Mouse (Mus musculus): ENCODE measurements around the gene Pitpna. TPM values are rescaled to one million over a fixed set of nuclear protein-coding genes. Genes with fewer than 3 reads are reported as not detected.
A peak's percentile ranks its signal among the peaks of the same experiment; 100 is the strongest.

The Pitpna gene
- total RNA-seq, 1 experiment from 2014 or later = 182 TPM

- DNase-seq = no peak
These were observed 69.9 kb downstream of the Pitpna start for GRCm38 (mm10) chr11:75657841-75658240.

DNA sequence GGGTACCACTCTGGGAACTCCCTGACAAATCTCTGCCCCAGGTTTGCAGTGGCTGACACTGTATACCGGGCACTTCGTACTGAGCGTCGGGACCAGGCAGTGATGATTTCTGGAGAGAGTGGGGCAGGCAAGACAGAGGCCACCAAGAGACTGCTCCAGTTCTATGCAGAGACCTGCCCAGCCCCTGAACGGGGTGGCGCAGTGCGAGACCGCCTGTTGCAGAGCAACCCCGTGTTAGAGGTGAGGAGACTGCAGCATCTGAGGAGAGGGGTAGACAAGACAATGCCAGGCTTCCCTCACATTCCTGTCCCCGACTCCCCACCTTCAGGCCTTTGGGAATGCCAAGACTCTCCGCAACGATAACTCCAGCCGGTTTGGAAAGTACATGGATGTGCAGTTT is 70.4 kb downstream of the Pitpna start:
- no peak for DNase-seq

DNA sequence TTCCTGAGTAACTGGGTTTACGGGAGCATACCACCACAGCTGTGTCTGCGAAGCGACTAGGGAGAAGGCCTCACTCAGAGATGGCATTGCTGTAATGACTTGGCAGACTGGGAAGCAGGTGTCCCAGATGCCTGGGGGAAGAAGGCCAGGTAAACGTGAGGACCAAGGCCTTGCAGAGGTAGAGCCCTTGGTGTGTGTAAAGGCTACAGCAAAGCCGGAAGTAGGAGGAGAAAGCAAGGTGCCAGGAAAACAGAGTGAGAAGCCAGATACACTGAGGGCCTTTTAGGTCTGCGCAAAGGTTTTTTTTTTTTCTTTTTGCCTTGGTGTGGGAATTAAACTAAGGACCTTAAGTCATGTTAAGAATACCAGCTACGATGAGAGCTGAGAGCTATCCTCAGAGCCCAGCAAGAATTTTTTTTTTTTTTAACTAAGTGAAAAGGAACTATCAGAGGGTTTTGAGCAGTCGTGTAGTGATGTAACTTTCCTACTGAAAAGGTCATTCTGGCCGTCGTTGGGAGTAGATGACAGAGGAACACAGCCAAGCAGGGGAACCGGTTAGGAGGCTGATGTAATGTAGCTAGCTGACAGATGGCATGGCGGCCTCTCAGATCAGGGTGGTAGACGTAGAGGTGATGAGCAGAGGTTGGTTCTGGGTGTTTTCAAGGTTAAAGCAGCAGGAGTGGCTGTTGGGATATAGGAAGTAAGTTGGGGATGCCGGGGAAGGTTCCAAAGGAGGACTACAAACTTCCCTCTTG is 71.3 kb downstream of the Pitpna start:
- DNase-seq = no peak

DNA sequence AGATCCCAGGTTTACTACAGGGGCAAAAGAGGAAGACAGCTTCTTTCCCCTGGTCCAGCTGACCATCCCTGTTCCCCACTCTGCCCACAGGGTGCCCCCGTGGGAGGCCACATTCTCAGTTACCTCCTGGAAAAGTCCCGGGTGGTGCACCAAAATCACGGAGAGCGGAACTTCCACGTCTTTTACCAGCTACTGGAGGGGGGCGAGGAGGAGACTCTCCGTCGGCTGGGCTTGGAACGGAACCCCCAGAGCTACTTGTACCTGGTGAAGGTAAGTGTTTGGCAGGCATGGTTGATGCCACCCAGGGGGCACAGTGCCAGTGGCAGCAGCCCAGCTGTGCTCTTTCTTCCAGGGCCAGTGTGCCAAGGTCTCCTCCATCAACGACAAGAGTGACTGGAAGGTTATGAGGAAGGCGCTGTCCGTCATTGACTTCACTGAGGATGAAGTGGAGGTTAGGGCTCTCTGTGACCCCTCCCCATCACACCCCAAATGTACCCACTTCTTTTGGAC is 72.2 kb downstream of the Pitpna start:
- peak; percentile 47 for DNase-seq

DNA sequence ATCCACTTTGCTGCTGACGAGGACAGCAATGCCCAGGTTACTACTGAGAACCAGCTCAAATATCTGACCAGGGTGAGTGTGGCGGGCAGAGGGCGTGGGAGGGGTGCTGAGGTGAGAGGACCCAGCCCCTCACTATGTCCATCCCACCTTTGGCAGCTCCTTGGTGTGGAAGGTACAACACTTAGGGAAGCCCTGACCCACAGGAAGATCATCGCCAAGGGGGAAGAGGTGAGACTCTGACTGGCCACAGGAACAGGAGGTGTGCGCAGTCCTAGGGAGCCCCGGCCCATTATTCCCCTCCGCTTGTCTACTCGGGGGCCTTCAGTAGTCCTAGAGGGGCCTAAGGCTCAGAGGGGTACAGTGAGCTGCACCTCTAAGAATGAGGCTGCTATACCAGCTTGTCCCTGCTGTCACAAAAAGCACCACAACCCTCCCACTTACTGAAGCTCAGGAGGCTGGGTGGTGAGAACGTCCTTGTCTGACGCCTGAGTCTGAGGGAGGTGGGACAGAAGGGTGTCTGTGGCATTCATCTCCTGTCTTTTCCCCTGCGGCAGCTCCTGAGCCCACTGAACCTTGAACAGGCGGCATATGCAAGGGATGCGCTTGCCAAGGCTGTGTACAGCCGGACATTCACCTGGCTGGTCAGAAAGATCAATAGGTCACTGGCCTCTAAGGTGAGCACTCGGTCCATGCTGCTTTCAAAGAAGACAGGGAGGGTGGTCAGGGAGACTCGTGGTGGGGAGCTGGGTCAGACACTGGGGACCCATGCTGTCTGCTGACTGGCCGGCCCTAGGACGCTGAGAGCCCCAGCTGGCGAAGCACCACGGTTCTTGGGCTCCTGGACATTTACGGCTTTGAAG is 73.3 kb downstream of the Pitpna start:
- DNase-seq = no peak

- DNase-seq = no peak
These were observed 74.2 kb downstream of the Pitpna start for GRCm38 (mm10) chr11:75662131-75662530.

GRCm38 (mm10) chr11:75666296-75666695 is 78.4 kb downstream of the Pitpna start:
- no peak for DNase-seq

- no peak for DNase-seq
These were observed 80.7 kb downstream of the Pitpna start for GRCm38 (mm10) chr11:75668621-75669020.

DNA sequence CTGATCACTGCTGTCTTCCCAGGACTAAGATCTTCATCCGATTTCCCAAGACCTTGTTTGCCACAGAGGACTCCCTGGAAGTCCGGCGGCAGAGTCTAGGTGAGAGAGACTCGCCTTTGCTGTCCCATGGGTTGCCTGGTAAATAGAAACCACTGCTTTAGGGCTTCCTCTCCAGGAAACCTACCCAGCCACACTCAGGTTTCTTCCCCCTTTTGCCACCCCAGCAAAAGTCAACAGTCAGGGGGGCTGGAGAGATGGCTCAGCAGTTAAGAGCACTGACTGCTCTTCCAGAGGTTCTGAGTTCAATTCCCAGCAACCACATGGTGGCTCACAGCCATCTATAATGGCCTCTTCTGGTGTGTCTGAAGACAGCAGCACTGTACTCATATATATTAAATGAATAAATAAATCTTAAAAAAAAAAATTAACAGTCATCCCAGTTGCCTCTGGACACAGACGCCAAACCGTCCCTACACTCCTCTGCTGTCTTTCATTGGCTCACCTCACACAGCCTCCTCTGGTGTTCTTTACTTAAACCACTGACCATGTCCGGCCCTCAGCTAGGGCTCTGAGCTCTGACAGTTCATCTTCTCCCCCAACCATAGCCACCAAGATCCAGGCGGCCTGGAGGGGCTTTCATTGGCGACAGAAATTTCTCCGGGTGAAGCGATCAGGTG is 81.4 kb downstream of the Pitpna start:
- DNase-seq = no peak

DNA sequence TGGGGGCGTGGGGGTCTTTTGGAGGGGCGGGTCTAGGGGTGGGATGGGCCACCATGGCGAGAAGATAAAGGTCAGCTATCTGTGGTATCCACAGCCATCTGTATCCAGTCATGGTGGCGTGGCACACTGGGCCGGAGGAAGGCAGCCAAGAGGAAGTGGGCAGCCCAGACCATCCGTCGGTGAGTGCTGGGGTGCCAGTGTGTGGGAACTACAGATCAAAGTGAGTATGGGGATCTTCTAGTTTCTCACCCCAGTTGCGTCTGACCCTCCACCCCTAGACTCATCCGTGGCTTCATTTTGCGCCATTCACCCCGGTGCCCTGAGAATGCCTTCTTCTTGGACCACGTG is 81.9 kb downstream of the Pitpna start:
- DNase-seq = no peak

DNA sequence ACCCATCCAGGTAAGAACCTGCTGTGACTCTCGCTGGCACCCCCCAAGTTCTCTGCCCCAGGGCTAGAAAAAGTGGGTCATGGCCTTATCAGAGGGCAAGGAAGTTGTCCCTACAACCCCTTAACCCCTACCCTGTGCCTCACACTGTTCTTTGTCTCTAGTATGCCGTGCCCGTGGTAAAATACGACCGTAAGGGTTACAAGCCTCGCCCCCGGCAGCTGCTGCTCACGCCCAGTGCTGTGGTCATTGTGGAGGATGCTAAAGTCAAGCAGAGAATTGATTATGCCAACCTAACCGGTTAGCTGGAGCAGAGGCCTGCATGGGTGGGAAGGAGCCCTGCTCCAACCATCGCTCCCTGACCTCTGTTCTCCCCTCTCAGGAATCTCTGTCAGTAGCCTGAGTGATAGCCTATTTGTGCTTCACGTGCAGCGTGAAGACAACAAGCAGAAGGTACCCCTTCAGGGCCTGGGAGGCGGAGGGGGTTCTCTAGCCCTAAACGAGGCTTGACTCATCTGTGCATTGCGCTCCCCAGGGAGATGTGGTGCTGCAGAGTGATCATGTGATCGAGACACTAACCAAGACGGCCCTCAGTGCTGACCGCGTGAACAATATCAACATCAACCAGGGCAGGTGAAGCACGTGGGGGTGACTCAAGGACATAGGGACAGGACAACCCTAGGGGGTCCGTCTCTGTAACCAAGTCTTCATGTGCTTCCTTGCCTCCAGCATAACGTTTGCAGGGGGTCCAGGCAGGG is 83.7 kb downstream of the Pitpna start:
- DNase-seq = no peak

DNA sequence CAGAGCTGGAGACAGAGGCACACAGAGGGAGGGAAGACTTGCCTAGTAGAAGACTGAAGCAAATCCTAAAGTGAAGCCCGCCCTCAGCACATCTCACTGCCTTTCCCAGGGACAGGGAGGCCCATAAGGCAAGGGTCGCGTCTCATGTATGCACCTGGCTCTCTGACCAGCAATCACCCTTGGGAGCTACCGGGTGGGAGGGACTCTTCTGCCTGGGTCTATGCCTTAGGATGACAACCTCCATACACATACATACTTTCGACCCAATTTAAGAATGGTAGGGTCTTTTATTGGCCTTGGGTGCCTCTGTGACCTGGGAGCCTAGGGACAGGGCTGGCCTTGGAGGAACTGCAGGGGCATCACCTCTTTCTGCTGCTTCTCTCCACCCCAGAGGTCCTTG is 85.5 kb downstream of the Pitpna start:
- no peak for DNase-seq

DNA sequence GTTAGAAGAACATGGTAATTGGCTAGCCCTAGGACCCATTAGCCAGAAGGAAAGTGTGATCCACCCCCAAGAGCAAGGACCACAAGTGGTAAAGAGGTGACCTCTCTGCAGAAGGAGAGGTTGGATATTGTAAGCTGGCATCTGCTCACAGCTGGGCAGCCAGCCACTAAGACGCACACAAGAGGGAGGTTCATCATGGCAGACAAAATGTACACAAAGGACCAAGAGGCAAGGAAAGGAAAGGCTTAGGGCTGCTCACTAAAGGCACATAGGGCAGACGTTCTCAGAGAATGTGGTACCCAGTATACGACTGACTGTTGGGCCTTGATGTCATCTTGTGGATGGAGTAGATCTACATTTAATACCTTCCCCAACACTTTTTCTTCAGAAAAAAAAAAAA is 87.0 kb downstream of the Pitpna start:
- DNase-seq = no peak

GRCm38 (mm10) chr11:75677881-75678746 is 90.2 kb downstream of the Pitpna start:
- DNase-seq = no peak

Small RNA genes lying within 50 kb of the gene (microRNA-seq; reads per million reads assigned to microRNA genes)
- gene Mir3971 = 0 reads per million in 2 experiments

Other genes with a start within 250 kb of the Pitpna start
- gene Rpa1, start 239.8 kb upstream of the Pitpna start, total RNA-seq (2021) = 45.4 and 59.6 TPM in 2 replicates
- gene Smyd4, start 239.7 kb upstream of the Pitpna start, total RNA-seq (2021) = 7.0 and 9.3 TPM in 2 replicates
- 12.4 and 23.9 TPM in 2 replicates for gene Serpinf1, start 165.4 kb upstream of the Pitpna start, total RNA-seq (2021)
- 7.7 TPM in 1 of 2 replicates, not detected in the other for gene Serpinf2, start 148.5 kb upstream of the Pitpna start, total RNA-seq (2021)
- 21.9 and 23.5 TPM in 2 replicates for gene Wdr81, start 133.4 kb upstream of the Pitpna start, total RNA-seq (2021)
- 16.2 and 16.8 TPM in 2 replicates for gene Tlcd2, start 126.4 kb upstream of the Pitpna start, total RNA-seq (2021)
- 147 and 166 TPM in 2 replicates for gene Prpf8, start 101.3 kb upstream of the Pitpna start, total RNA-seq (2021)
- gene Rilp, start 78.0 kb upstream of the Pitpna start, total RNA-seq (2021) = 12.7 and 14.6 TPM in 2 replicates
- 9.4 and 10.0 TPM in 2 replicates for gene Scarf1, start 74.6 kb upstream of the Pitpna start, total RNA-seq (2021)
- 23.0 and 24.0 TPM in 2 replicates for gene Slc43a2, start 56.4 kb upstream of the Pitpna start, total RNA-seq (2021)
- gene Inpp5k, start 42.9 kb downstream of the Pitpna start, total RNA-seq (2021) = 40.6 and 61.6 TPM in 2 replicates
- 157 and 166 TPM in 2 replicates for gene Myo1c, start 62.4 kb downstream of the Pitpna start, total RNA-seq (2021)
- 112 and 117 TPM in 2 replicates for gene Crk, start 91.2 kb downstream of the Pitpna start, total RNA-seq (2021)
- gene Ywhae, start 144.8 kb downstream of the Pitpna start, total RNA-seq (2021) = 594 and 621 TPM in 2 replicates
- gene Doc2b, start 208.0 kb downstream of the Pitpna start, total RNA-seq (2021) = 16.0 and 23.3 TPM in 2 replicates

Measured in adrenal gland, postnatal 25 days (tissue).